Mouse (Mus musculus) limb, embryonic 12.5 days (tissue): ENCODE measurements around the gene Vps54. TPM values are rescaled to one million over a fixed set of nuclear protein-coding genes. Genes with fewer than 3 reads are reported as not detected.

Experiments
- ATAC-seq: fragments of 200-750 bp; cut with Nextera tagmentation; 2 replicates; pipeline ENCODE4 v1.8.0; 2017; ENCODE audit warnings: low read depth, moderate TSS enrichment; ENCODE audit not compliant: insufficient number of reproducible peaks, insufficient read depth, low FRiP score, low TSS enrichment
- H3K27ac ChIP-seq: fragments of 300-500 bp; sonication (generic); 2 replicates; pipeline ENCODE4 v1.5.1; 2016; ENCODE audit warnings: mild to moderate bottlenecking, moderate library complexity
- H3K27me3 ChIP-seq: fragments of 300-500 bp; sonication (generic); 2 replicates; pipeline ENCODE4 v1.6.1; 2016; ENCODE audit warnings: mild to moderate bottlenecking, moderate library complexity
- H3K36me3 ChIP-seq: fragments of 300-500 bp; sonication (generic); 2 replicates; pipeline ENCODE4 v1.6.1; 2016; ENCODE audit warnings: mild to moderate bottlenecking, moderate library complexity
- H3K4me1 ChIP-seq: fragments of 300-500 bp; sonication (generic); replicated peaks from 2 replicates; pipeline ENCODE4 v1.6.1; 2016
- H3K4me2 ChIP-seq: fragments of 300-500 bp; sonication (generic); 2 replicates; pipeline ENCODE4 v1.6.1; 2016; ENCODE audit warnings: mild to moderate bottlenecking, moderate library complexity
- H3K4me3 ChIP-seq: fragments of 300-500 bp; sonication (generic); replicated peaks from 2 replicates; pipeline ENCODE4 v1.5.1; 2016; ENCODE audit warnings: mild to moderate bottlenecking
- H3K9ac ChIP-seq: fragments of 300-500 bp; sonication (generic); replicated peaks from 2 replicates; pipeline ENCODE4 v1.6.1; 2016; ENCODE audit warnings: mild to moderate bottlenecking, moderate library complexity
- H3K9me3 ChIP-seq: fragments of 300-500 bp; sonication (generic); 2 replicates; pipeline ENCODE4 v1.6.1; 2016; ENCODE audit warnings: mild to moderate bottlenecking, moderate library complexity
- WGBS: fragments of 180-500 bp; shearing (Covaris S2); methylation state at CpG from one replicate; pipeline ENCODE4 v1.1.7; 2016; 5-methylcytosine and 5-hydroxymethylcytosine counted together
- microRNA counts: library from miRNA; unstranded; fragments of <30 nt; microRNA quantifications from one replicate; lab custom pipeline; 2017
- microRNA-seq: library from miRNA; unstranded; fragments of <30 nt; microRNA quantifications from one replicate; pipeline ENCODE4, GENCODE M21; 2017
- polyA plus RNA-seq: library from polyadenylated mRNA; unstranded; fragments of >200 nt; fragmentation: Nextera tagmentation; extraction: Ambion mirVana; gene quantifications from 2 replicates; pipeline ENCODE4 v1.2.1, GENCODE M21; 2016

Gene Vps54
- polyA plus RNA-seq, 1 experiment from 2014 or later = 16.2 TPM

DNA sequence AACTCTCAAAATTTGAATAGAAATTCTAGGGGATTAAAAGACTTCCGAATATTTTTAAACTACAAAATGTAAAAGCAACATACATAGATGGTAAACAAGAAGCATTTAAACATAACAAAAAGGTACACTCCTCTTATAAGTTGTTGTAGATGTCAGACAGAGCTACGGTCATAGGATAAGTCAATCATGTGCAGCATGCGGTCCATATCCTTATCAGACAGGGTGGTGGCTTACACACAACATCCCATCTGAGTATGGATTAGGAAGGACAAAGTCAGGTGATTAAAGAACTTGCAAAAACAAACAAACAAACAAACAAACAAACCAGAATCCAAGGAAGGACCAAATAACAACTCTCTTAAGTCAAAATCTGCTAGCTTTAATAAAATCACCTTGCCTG lies 106.9 kb downstream of the Vps54 start:
- Histone ChIP-seq H3K4me1 (no peaks in the 10 kb centered on the region), H3K9ac (no peak overlapping the region), H3K4me3 (no peak overlapping the region), H3K36me3 (peaks cover 69% of the 10 kb centered on the region), H3K27me3 (no peaks in the 10 kb centered on the region), H3K4me2 (no peak overlapping the region), H3K27ac (no peak overlapping the region), H3K9me3 (no peaks in the 10 kb centered on the region)
- 92% methylated on average over 3 of the region's 3 CpGs for WGBS
- no peak for ATAC-seq

DNA sequence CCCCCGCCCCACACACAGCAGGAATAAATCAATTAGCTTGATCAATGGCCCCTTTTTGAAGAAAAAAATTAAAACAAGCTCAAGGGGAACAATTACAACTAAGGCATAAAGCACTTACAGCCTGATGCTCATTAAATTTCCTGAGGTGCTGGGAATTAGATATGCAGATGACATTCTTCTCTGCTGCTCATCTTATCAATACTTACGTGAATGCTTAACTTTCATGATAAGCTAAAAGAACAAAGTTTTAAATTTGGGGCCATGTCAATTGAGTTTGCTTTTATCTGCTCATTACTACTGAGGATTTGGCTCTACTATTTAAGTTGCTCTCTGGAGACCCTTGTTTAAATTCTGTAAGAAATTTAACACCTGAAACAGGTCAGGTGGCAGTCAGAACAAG lies 109.8 kb downstream of the Vps54 start:
- ATAC-seq = no peak
- Histone ChIP-seq H3K27me3 (no peaks in the 10 kb centered on the region), H3K9ac (no peak overlapping the region), H3K4me2 (no peak overlapping the region), H3K36me3 (peaks cover 60% of the 10 kb centered on the region), H3K9me3 (no peaks in the 10 kb centered on the region), H3K4me3 (no peak overlapping the region), H3K27ac (no peak overlapping the region), H3K4me1 (no peaks in the 10 kb centered on the region)
- 90% methylated on average over 2 of the region's 2 CpGs for WGBS

DNA sequence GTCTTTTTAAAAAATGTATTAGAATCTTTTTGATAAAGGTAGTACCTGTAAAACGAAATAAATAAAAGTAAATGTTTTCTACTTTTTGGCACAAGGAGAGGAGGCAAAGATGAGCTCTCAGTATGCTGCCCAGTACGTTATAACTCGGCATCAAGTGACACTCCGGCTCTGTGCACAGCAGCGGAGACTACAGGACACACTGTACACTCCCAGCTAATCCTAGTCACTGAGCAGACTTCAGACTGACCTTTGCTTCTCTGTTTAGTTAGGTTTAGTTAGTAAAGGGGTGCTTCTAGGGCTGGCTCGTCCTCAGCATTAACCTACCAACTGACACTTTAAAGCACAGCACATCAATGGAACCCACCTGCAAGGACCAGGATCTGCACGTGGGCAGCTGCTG lies 112.2 kb downstream of the Vps54 start:
- no peak for ATAC-seq
- Histone ChIP-seq H3K4me2 (no peak overlapping the region), H3K27ac (no peak overlapping the region), H3K9me3 (no peaks in the 10 kb centered on the region), H3K27me3 (no peaks in the 10 kb centered on the region), H3K4me3 (no peak overlapping the region), H3K36me3 (peaks cover 47% of the 10 kb centered on the region), H3K9ac (no peak overlapping the region), H3K4me1 (no peaks in the 10 kb centered on the region)
- WGBS = 88% methylated on average over 7 of the region's 7 CpGs

DNA sequence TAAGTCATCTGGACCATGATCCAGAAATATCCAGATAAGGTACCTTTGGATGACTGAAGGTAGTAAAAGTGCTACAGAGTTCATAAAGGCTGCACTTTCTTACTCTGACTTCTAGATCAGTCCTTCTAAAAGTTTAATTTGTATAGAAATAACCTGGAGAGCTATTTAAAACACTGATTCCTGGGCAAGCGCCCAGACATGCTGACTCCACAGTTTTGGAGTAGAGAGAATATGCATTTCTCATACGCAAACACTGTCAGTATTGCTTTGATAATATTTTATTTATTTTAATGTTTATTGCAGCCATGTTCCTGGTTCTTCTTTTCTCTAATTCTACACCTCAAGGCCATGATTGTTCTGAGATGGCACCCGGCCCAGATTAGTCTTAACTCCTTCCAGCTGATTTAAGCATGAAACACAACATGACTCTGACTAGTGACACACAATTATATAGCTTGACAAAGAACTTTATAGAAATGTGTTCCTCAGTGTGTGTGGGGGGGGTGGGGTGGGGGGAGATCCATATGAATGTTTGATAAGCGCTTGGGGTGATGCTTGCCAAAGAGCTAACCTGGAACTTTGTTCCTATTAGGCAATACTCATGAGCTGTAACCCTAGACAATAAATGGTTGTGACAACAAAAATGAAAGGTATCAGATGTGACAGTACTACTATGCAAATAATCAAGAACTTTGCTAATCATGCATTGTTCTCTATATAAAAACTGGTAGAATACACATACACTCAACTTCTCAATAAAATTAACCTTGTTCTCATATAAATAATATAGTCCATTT lies 124.3 kb downstream of the Vps54 start:
- no peak overlapping the region for H3K4me3 ChIP-seq
- ATAC-seq = no peak
- no peak overlapping the region for H3K27ac ChIP-seq
- 95% methylated on average over 4 of the region's 4 CpGs for WGBS
- no peak overlapping the region for H3K4me2 ChIP-seq
- peaks cover 11% of the 10 kb centered on the region for H3K4me1 ChIP-seq
- H3K27me3 ChIP-seq = no peaks in the 10 kb centered on the region
- no peak overlapping the region for H3K9ac ChIP-seq
- H3K9me3 ChIP-seq = no peaks in the 10 kb centered on the region
- peaks cover 4% of the 10 kb centered on the region; the same call in 1 of the 2 replicates for H3K36me3 ChIP-seq

DNA sequence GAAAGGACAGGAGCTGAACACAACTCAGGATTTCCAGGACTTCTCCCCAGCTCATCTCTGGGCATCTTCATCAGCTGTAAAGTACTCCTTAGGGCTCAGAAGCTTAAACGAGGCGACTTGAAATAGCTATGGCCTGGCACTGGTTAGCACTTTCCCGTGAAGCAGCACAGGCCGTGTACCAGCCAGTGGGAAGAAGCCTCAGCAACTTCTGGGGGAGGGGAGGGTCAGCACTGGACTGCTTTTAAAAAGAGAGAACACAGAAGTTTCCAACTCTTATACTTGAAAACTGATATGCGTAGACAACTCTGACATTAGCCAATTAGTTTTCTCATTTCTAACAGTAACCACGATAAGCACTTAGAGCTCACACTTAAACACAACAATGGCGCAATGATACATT lies 129.4 kb downstream of the Vps54 start:
- Histone ChIP-seq H3K27me3 (no peaks in the 10 kb centered on the region), H3K36me3 (peaks cover 4% of the 10 kb centered on the region; the same call in 1 of the 2 replicates), H3K9ac (peak overlapping the region; percentile 38; the same call in 1 of the 2 replicates), H3K27ac (no peak overlapping the region), H3K4me3 (peak overlapping the region; percentile 71), H3K4me1 (peaks cover 22% of the 10 kb centered on the region), H3K4me2 (peak overlapping the region; percentile 70), H3K9me3 (no peaks in the 10 kb centered on the region)
- ATAC-seq = no peak
- 44% methylated on average over 7 of the region's 7 CpGs for WGBS

DNA sequence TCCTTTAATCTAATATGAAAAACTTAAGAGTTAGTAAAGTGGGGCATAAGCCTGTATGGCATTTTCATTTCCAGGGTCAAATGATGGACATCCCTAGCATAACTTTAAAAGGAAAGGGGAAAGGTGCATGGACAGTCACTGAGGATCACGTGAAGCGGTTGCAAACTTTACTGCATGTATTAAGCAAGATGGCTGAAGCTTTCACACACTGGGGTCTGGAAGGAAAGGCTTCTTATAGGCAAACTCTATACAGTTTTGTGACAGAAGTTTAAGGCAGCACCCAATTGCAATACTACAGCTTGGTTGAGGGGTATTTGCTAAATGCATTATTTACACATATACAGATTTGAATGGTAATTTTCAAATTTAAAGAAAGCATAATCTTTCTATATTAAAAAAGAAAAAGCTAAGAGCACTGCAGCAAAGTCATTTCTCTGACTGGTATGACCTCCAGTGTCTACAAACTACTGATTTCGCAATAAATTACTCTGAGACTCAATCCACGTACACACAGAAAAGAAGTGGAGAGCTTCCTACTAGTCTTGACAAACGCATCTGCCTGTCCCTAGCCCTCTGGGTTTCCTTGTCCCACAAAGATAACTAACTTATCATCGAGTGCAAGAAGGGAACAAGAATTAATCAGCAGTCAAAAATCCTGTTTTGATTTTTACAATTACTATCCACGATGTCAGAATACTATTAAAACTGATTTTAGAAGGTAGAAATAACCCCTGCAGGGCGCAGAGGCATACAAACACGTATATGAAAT lies 130.4 kb downstream of the Vps54 start:
- H3K27ac ChIP-seq = 0 out of 2 replicates have a peak overlapping the region, but pooled peaks have one; percentile 94
- WGBS = 20% methylated on average over 9 of the region's 9 CpGs
- no peak for ATAC-seq

DNA sequence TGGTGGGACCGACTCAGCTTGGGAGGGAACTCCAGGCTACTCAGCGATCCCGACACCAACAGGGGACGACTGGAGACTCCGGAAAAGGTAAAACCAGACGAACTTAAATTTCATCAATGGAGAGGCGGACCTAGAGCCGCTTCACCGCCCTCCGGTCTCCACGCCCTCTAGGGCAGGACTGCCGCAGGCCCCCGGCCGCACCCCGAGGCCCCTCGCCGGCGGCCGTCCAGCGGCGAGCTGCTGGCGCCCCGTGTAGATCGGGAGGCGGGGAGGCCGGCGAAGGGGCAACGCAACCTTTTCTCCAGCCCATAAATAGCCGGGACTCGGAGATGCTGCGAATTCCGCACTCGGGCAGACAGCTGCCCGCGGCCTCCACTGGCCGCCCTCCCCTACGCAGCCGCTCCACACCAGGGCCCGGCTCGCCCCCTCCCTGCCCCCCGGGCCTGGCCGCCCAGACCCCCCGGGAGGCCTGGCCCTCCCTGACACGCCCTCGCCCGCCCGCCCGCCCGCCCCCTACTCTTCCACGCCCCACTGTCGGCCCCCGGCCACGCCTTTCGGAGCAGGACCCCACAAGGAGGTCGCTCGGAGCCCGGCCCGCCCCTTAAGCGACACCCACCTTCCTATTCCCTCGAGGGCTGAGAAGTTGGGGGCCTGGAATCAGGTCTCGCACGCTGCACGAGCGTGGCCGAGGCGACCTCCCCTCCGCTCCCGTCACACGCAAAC lies 131.5 kb downstream of the Vps54 start:
- Histone ChIP-seq H3K4me3 (peak overlapping the region; percentile 71), H3K9me3 (no peaks in the 10 kb centered on the region), H3K36me3 (peaks cover 4% of the 10 kb centered on the region; the same call in 1 of the 2 replicates), H3K27me3 (no peaks in the 10 kb centered on the region), H3K27ac (peak overlapping the region; percentile 94), H3K4me2 (peak overlapping the region; percentile 70), H3K9ac (peak overlapping the region; percentile 81), H3K4me1 (peaks cover 22% of the 10 kb centered on the region)
- under 1% methylated on average over 60 of the region's 69 CpGs for WGBS
- ATAC-seq = peak; percentile 93

More for the DNA sequence above, 130.4 kb downstream of the Vps54 start:
- Histone ChIP-seq H3K36me3 (peaks cover 4% of the 10 kb centered on the region; the same call in 1 of the 2 replicates), H3K9me3 (no peaks in the 10 kb centered on the region), H3K27me3 (no peaks in the 10 kb centered on the region), H3K4me3 (peak overlapping the region; percentile 71), H3K9ac (peak overlapping the region; percentile 81), H3K4me1 (peaks cover 22% of the 10 kb centered on the region), H3K4me2 (peak overlapping the region; percentile 70)

MicroRNA genes within 50 kb of the gene (microRNA counts, 519-probe panel; counts per million panel counts)
- microRNA mmu-miR-1933-3p (lab: Ali Mortazavi, UCI) (not detected), microRNA mmu-miR-1933-5p (lab: Ali Mortazavi, UCI) (not detected)

Small RNA genes lying within 50 kb of the gene (microRNA-seq; reads per million reads assigned to microRNA genes)
- gene Mir1933 = 0.93 reads per million

Other genes starting within 250 kb of the Vps54 start
- 66.6 and 66.9 TPM in 2 replicates for gene Peli1, start 148.0 kb upstream of the Vps54 start, polyA plus RNA-seq
- 89.7 and 94.6 TPM in 2 replicates for gene Ugp2, start 131.9 kb downstream of the Vps54 start, polyA plus RNA-seq